Mouse (Mus musculus) cortical plate, adult 2 months (tissue): ENCODE measurements around the gene Wdpcp.

Source experiments
- CTCF ChIP-seq: fragments of 200-500 bp; IDR thresholded peaks from 2 replicates; pipeline ENCODE4 v1.5.1; 2011; ENCODE audit warnings: mild to moderate bottlenecking, control low read depth, low read length; ENCODE audit not compliant: insufficient read depth; ENCODE audit errors: extremely low read depth
- POLR2A ChIP-seq: fragments of 200-500 bp; IDR thresholded peaks from 2 replicates; pipeline ENCODE4 v1.6.1; 2011; ENCODE audit warnings: mild to moderate bottlenecking, low read length, control low read depth; ENCODE audit not compliant: insufficient read depth; ENCODE audit errors: extremely low read depth

DNA sequence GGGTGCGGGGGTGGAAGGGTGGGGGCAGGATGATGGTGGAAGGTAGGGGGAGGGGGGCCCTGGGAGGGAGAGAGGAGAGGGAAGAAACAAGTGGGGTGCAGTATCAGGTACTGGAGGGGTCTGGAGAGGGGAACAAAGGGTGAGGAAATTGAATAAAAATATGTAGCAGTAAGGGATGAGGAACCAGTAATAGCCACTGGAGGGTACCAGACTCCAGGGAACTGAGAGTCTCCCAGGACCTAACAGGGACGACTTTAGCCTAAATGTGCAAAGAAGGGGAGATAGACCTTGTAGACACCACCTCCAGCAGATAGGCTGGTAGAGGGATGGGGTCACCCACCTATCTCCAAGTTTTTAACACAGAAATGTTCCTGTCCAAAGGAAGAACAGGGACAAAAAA, 105.0 kb downstream of the Wdpcp start:
- TF ChIP-seq CTCF (no peak), POLR2A (no peak)
